Mouse (Mus musculus) urinary bladder, postnatal 10 days (tissue): ENCODE measurements around the gene Runx2.

ENCODE experiments used
- DNase-seq: peaks from one replicate; pipeline ENCODE4 v3.0.0; 2022; ENCODE audit warnings: low spot score

Runx2 gene

DNA sequence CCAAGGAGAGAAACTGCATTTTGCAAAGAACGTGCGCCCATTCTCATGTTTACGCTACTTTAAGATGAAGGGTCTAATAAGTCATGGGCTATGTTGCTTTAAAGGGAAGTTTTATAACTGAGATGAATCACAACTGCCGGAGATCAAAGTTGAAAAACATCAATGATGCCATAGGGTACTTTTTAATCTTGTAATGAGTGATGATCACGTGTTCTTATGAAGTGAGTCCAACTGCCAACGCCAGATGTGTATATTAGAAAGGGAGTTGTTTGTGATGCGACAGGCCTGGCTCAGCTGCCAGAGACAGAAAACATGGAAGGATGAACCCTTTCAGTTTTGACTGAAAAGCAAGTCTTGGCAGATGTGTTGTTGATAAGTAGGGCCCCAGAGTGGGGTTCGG, 101.2 kb downstream of the Runx2 start:
- no peak for DNase-seq

DNA sequence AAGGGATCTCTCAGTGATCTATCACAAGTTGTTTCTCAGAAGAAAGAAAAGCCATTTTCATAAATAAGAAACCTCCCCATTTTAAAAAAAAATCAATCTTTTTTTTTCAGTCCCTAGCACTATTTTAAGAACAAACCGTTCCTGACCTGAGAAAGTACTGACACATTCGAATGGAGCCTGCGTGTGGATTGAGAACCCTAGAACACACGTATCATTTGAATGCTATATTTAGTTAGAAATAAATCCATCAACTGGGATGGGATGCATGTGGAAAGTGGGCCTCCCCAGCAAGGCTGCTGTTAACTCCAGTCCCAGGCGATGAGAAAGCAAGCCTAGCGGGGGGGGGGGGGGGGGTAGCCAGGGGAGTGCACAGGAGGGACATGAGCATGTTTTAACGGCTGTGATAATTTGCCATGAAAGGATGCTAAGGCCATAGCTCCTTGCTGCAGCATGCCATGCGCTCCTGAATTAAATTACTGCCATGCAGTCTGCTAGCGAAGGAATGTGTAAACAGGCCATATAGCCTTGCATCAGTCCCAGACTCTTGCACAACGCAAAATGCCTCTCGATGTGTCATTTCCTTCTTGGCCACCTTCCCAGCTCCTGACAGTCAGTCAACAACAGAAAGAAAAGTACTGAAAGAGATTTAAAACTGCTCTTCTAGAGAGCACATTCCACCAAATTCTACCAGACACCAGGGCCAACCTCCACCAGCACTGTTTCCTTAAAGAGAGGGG, 104.9 kb downstream of the Runx2 start:
- peak; percentile 17 for DNase-seq

DNA sequence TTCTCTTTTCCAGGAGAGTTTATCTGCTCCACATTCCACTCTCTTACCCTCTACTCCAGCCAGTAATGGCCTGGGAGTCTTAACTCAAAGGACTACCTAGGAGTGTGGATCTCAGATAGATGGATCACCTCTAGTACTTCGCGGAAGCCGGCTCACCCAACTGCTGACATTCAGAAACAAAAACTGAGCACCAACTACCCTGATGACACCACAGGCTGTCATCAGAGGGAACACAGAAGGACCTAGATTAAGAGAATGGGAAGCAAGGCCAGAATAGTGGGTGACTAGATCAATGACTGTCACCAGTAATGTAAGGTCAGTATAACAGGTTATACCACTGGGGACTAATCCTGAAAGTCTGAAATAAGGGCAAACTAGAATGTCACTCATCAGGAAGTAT, 106.6 kb downstream of the Runx2 start:
- no peak for DNase-seq

DNA sequence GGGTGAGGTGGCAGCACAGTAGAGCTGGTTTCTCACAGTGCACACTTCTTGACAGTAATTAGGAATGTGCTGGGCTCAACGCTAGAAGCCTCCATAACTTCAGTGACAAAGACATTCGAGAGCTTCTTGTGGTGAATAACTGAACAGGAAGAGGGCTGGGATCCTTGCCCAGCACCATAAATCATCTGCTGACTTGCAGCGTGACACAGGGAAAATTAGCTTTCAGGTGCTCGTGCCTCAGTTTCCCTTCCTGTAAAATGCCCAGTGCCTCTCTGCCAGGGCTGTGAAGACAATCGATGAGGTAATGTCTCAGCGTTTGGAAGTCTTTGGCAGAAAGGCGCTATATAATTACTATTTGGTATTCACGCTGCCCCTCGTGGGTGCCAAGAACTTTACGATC, 108.1 kb downstream of the Runx2 start:
- DNase-seq: no peak

DNA sequence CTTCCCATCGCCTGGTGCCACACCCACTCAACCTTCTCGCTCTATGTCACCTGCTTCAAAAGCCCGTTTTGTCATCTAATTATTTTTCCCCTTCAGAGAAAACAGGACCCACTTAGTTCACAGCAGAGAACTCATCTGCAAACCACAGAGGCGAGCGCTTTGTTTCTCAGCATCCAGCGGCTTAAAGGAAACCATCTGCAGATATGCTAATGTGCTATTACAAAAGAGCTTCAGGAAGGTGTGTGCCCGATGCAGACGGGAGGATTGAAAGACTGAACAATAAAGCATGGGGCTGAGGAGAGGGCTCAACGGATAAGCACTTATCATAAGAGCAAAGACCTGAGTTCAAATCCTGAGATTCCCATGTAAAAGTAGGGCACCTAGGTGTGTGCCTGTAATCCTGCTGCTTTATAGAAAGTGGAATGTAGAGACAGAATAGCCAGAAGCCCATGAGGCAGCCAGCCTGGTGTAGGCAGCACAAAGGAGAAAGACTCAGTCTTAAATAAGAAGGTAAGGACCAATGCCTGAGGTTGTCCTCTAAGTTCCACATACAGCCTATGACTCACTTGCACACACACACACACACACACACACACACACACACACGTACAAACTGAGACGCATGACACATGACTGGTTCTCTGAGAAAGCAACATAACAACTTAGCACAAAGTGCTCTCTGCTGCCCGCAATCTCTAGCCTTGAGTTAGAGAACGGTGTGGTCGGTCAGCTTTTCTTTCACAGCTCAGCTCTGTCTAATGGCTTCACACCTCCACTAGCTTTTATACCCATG, 111.9 kb downstream of the Runx2 start:
- no peak for DNase-seq

DNA sequence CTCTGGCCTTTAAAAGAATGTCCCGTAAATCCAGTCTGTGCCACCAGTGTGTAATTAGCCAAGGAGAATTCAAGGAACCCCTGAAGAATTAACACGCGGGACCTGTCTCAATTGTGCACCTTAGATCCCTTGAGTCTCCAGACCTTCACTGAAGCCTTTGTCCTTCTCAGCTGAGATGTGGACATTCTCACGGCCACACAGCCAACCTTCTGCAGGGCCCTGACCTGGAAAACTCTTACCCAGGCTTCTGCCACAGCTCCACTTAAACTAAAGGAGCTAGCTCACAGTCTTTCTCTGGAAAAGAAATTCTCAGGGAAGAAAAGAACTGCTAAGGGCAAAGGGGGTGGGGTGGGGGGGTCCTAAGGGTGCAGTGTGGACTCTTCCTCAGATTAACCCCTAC, 113.1 kb downstream of the Runx2 start:
- no peak for DNase-seq

DNA sequence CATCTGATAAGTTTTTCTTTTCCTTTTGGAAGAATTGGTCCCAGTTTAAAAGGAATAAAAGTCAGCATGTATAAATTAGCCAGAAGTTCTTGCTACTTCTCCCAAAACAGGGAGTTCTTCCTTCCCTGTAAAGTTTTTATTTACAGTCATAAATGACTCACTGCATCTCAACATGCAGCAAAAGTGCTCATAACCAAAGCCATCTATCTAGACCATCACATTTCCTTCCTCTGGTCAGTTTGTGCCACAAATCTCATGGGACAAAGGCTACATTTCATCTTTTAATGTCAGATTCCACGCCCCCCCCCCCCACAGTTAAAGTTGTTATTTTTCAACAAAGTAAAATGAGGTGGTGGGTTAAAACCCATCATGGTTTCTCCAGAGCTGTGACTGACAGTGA, 114.3 kb downstream of the Runx2 start:
- DNase-seq: no peak

DNA sequence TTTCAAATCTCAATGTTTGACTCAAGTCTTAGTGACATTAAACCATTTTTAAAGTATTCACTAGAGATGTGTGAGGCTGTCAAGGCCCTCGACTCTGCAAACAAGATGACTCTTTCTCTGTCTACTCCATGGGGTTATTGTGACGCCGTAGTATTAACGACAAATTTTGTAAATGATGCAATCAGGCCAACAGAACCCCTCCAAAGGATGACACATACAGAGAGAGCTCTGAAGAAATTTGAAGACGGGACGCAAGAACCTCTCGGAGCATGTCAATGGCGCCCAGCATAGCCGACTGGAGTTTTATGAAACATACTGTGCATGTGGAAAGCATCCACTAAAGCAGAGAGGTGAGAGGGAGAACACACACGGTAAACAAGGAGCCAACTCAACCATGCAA, 117.5 kb downstream of the Runx2 start:
- DNase-seq: no peak

DNA sequence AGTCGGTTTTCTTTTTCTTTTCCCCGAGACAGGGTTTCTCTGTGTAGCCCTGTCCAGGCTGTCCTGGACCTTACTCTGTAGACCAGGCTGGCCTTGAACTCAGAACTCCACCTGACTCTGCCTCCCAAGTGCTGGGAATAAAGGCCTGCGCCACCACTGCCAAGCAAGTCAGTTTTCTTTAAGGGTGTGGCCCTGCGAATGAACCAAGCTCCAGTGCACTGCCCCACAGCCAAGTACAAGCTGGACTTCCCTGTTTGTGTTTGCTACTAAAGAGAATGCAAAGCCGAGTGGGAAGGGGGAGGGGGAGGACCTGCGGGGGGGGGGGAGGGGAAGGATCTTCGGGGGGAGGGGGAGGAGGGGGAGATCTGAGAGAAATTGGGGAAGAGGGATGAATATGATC, 121.0 kb downstream of the Runx2 start:
- no peak for DNase-seq

DNA sequence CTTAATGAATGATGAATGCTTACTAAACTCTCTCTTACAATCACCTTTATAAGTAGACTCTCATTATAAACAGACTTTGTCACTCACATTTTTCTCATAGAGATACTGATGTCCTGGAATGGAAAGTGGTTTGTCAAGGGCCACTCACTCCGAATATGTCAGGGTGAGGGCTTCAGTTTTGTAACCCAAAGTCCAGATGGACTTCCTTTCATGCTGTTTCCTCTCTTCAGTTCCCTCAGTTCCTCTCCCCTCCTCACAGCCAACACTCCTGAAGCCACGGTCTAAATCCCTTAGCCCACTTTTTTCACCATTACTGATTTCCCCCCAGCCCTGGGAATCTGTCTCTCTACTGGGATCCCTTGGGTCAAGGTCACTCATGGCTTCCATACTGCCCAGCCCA, 123.1 kb downstream of the Runx2 start:
- DNase-seq: no peak

DNA sequence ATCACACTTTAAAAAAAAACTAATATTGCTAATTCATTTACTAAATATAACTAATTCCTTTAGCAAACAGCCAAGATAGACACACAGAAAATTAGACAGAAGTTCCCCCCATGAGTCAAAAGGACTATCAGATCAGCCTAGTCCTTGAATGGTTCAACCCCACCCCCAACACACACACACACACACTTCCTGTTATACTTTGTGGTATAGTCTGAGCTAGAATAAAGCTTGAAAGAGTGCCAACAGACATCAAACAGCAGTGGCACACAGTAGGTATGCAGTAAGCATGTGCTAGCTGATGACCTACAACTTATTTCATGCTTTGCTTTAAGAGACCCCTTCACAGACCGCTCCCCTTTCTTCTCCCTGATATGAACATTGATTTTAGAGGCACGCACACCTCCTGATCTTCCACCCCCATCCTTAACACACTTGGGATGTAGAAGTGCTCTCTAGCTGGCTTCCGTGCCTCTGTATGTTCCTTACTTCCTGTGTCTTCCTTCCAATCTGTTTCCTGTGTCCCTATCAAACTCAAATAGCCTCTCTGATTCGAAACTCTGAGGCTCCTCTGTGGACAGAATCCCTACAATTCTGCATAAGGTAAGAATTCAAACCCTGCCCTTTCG, 124.1 kb downstream of the Runx2 start:
- no peak for DNase-seq

DNA sequence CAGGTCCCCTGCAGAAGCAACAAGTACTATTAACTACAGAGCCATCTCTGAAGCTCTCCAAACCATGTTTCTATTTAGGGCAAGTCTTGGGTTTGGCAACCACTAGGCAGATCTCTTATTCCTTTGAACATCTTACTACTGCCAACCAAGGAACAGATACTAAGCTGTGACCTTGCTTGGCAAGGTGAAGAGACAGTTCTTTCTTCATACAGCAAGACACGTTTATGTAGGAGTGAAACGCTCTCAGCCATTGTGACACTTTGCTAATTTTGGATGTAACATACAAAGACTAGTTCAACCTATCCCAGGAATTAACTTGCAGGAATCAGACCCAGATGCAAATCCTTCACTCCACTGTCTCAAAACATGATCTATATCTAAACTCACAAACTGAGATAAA, 126.3 kb downstream of the Runx2 start:
- no peak for DNase-seq

DNA sequence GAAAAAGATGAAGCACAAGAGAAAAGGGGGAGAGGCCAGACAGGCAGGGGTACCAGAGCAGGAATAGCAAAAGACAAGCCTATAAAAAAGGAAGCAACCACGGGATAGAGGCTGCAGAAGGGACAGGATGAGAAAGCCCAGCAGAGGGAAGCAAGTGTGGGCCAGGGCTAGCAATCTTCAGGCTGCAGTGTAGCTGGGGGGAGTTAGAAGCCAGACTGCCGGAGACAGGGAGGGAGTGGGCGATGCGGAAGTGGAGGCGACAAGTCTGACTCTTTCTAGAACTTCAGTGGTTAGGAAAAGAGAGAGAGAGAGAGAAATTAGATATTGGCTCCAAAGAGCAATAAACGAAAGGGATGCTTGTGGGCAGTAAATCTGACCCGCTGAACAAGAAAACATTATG, 129.1 kb downstream of the Runx2 start:
- no peak for DNase-seq

DNA sequence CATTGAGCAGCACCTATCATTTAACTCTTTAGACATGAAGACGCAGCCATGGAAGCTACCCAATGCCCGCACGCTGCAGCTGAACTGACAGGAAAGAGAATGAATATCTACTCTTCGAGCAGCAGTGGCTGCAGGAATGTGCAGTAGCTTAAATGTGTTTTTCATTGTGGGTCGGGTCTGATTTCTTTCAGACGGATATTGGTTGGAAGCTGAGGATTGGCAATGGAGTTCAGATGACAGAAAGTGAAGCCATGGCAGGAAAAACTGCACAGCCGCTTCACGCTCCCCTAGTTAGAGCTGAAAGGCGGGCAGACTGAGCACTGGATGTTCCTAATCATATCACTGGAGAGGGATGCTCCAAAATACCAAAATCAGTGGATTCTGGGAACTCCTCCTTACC, 131.6 kb downstream of the Runx2 start:
- DNase-seq: no peak

DNA sequence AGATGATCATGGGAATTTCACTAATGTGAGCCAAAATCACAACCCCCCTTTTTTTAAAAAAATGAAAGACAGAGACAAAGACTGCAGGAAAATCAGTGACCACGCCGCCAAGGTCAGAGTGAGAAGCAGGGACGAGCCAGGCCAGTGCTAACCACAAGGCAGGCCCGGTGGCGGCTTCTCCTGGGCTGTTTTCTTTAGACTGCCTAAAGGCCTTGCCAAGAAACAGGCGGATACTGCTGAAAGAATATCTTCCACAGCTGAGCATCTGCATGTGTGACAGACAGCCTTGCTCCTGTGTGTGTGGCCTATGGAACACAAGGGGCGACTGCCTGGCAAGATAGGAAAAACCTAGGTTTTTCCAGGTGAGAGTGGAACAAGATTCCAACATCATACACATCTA, 136.8 kb downstream of the Runx2 start:
- no peak for DNase-seq

DNA sequence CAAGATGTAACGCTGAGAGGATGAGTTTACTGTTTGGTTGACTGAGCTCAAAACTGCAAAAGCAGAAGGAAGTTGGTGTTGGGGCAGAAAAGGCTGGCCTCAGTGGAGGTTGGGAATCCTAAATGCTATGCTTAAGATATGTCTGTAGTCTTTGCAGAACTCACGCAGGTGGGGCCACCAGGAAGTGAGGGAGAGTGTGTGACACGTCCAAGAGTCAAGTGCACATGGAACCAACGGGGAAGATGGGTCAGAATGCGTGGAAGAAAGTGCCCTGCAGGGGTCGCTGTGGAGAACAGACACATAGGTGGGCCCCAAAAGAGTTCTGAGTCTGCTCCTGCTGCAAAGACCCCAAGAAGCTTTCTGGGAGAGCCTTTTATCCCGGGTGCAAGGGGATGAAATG, 141.8 kb downstream of the Runx2 start:
- DNase-seq: no peak

DNA sequence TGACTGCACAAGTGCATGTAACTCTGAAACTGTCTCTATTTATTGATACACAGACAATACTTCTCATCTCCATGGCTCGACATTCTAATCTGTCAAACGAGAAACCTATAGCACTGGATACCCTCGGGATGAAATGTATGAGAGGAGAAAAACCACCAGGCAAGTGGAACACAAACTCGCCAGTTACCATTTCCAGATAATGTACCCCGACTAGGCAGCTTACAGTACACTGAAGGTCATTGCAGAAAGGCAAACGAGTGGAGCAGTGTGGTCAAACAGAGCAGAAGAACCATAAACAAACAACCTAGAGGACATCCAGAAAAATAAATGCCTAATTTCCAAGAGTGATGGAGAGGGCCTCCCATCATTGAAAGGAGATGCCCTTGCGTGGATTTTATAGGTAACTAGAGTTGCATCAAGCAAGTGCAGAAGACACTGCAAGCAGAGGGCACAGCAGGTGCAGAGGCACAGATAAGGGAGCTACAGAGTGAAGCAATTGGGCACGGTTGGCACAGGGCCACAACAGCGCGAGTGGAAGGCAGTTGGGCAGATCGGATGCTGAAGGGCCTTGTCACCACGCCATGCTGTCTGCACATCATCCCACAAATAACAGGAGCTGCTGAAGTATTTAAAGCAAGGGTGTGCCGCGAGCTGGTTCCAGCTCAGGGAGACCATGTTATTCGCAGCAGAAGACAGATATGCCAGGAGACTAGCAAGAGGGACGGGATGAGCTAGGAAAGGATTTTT, 142.5 kb downstream of the Runx2 start:
- no peak for DNase-seq

DNA sequence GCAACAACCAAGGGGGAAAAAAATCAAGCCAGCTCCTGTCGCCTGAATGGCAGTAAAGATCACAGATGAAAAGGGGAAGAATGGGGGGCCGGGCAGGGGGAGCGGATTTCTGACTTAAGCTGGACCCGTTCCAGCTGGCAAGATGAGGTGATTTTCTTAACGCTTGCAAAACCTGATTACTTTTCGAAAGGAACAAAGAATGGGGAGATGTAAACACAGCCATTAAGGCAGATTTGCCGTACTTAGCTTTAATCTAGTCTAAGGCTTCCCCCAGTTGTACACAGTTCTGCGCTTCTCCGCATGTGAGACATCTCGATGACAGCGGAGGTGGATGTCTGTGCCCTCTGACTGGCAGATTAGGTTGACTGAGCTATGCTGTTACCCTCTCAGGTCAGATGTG, 144.6 kb downstream of the Runx2 start:
- DNase-seq: no peak

DNA sequence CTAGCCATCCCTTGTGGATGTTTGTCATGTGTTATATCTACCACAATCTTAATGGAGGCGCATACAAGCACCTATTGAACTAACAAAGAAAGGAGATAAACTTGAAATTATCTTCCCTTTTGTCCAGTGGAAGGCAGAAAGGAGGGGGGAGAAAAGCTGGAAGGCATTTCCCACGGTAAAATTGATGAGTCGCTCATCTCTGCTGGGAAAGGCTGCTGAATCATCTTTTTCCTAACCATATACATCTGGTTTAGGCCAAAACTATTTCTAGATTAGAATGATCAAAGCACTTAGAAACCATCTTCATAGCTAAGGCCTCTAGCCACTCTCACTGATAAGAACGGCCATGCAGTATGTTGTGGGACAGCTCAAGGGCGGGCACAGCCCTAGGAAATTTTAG, 147.3 kb downstream of the Runx2 start:
- DNase-seq: no peak

DNA sequence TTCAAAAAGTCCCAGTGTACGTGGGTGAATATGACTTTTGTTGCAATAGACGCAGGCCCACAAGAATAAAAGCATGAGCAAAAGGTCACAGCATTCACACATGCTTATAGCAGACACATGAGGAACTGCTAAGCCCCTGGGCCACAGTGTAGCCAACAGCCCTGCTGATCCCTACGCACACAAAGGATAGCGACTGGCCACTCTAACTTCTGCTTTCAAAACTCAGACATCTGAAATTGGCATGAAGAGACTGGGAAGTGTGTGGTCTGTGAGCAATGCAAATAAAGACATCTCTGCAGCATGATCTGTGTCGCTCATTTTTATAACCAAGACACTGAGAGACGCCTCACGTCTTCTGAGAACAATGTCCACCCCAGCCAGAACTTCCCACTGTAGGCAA, 150.7 kb downstream of the Runx2 start:
- DNase-seq: no peak

DNA sequence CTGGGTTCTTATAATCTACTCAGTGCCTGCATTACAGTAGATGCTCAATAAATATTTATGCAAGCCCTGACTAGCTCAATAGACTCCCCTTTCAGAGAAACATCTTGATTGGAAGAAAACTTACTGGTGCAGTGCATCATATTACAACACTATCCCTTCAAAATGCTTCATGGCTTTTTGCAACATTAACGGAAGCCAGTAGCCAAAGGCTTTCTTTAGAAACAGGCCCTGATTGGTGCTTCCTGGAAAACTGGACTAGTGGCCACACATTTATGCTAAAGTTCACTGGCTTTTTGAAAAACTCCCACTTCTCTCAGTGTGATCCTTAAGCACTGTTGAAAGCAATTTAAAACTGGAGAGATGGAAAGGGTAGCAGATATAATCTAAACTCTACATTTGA, 151.4 kb downstream of the Runx2 start:
- no peak for DNase-seq

DNA sequence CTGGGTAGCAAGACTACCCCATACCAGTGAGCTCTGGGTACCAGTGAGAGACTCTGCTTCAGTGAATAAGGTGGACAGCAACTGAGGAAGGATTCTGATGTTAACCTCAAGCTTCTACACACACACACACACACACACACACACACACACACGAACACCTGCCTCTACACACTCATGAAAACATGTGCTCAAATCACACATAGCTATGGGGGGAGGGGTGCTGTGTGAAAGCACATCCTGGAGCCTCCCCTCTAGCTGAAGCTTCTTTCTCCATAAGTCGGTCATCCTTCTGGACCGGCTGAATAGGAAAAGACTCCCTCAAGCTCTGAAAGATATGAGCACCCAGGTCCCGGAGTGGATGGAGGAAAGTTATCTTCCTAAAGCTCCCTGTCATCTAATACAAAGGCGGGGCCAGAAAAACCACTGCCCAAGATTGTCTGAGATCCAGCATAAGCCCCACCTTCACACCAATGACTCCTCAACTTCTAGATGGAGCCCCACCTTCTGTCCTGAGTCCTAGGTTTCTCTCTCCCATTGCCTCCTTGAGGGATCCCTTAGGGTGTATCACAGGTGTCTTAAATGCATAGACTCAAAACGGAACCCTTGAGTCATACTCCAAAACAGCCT, 152.4 kb downstream of the Runx2 start:
- DNase-seq: no peak
